ENCODE assay signal across 18 mouse cellular contexts in genomic region chr2:172931137-172931898, GRCm38 (mm10). TPM values are rescaled to one million over a fixed set of nuclear protein-coding genes. Genes with fewer than 3 reads are reported as not detected.
A peak's percentile ranks its signal among the peaks of the same experiment; 100 is the strongest.
DNase-seq lines count a peak whose midpoint lies in the region; ATAC-seq and TF ChIP-seq lines count a peak whose summit lies in the region.
"Had no signal": no experiment of that assay in that cellular context is flagged by ENCODE, and none has a peak within 500 bp of the region (broad histone marks: within the 10 kb centered on the region; RNA-seq: fewer than 3 reads in every experiment).

No protein-coding gene starts in this region.

- peak; percentile 38 for DNase-seq in embryo, embryonic 11 days
- no peak for DNase-seq in embryo, embryonic 10.5 days (ENCODE audit: low spot score)
- no peak for DNase-seq in heart, adult 18-20 months
- DNase-seq in lung, postnatal 0 days (ENCODE audit: low spot score) = no peak
- DNase-seq in lung, postnatal 36 days = no peak
- DNase-seq in limb, embryonic 14.5 days (ENCODE audit: low spot score) = no peak
- no peak for DNase-seq in frontal cortex, adult 2 months (ENCODE audit: extremely low spot score in 1 of 2, low spot score in 1 of 2)
- DNase-seq: cerebellum, postnatal 36 days; layer of hippocampus, adult 9-11 months; lung, postnatal 10 days had no signal

- H3K9me3 ChIP-seq in heart, embryonic 16.5 days (replicated peaks; ENCODE audit: control insufficient read depth, low read length) = no peaks in the 10 kb centered on the region
- H3K9me3 ChIP-seq in lung, postnatal 0 days (ENCODE audit: low read length) = no peaks in the 10 kb centered on the region
- no peaks in the 10 kb centered on the region for H3K9me3 ChIP-seq in limb, embryonic 14.5 days (ENCODE audit: control insufficient read depth, low read length)
- H3K9me3 ChIP-seq: midbrain, embryonic 10.5 days; neural tube, embryonic 15.5 days had no signal

- H3K4me1 ChIP-seq in heart, embryonic 16.5 days (ENCODE audit: control insufficient read depth, insufficient read depth, low read length) = peaks cover 65% of the 10 kb centered on the region
- H3K4me1 ChIP-seq in lung, postnatal 0 days (ENCODE audit: insufficient read depth, low read depth, low read length) = 0 out of 2 replicates have a peak, but pooled peaks cover 3% of the 10 kb centered on the region
- peaks cover 70% of the 10 kb centered on the region for H3K4me1 ChIP-seq in limb, embryonic 14.5 days (ENCODE audit: control insufficient read depth, insufficient read depth, low read length)

- H3K9ac ChIP-seq in heart, embryonic 16.5 days (ENCODE audit: low read length) = no peak overlapping the region
- no peak overlapping the region for H3K9ac ChIP-seq in lung, postnatal 0 days (replicated peaks; ENCODE audit: low read depth)
- H3K9ac ChIP-seq in limb, embryonic 14.5 days (ENCODE audit: low read depth, low read length, severe bottlenecking) = no peak overlapping the region
- H3K9ac ChIP-seq: liver, embryonic 14.5 days; neural tube, embryonic 15.5 days had no signal

- H3K4me3 ChIP-seq in heart, embryonic 16.5 days (ENCODE audit: low read length) = no peak overlapping the region
- no peak overlapping the region for H3K4me3 ChIP-seq in lung, postnatal 0 days (ENCODE audit: low read depth, low read length)
- no peak overlapping the region for H3K4me3 ChIP-seq in limb, embryonic 14.5 days (replicated peaks; ENCODE audit: low read length)
- H3K4me3 ChIP-seq: midbrain, embryonic 10.5 days; neural tube, embryonic 15.5 days had no signal

- peak; percentile 26; the same call in 1 of the 2 replicates for TF ChIP-seq CTCF in lung, postnatal 0 days (IDR thresholded peaks at IDR 0.05)

- 0 out of 2 replicates have a peak, but pooled peaks have one; percentile 10 for TF ChIP-seq EP300 in lung, postnatal 0 days (IDR thresholded peaks at IDR 0.05)

- 64% methylated on average over 17 of the region's 17 CpGs for WGBS in heart, embryonic 16.5 days
- 74% methylated on average over 17 of the region's 17 CpGs for WGBS in lung, postnatal 0 days
- 49% methylated on average over 17 of the region's 17 CpGs for WGBS in limb, embryonic 14.5 days

- peaks cover 5% of the 10 kb centered on the region; the same call in 1 of the 2 replicates for H3K27me3 ChIP-seq in heart, embryonic 16.5 days (ENCODE audit: control insufficient read depth, insufficient read depth, low read length)
- no peaks in the 10 kb centered on the region for H3K27me3 ChIP-seq in lung, postnatal 0 days (replicated peaks; ENCODE audit: insufficient read depth, low read length)
- H3K27me3 ChIP-seq in limb, embryonic 14.5 days (ENCODE audit: control insufficient read depth, insufficient read depth, low read length) = no peaks in the 10 kb centered on the region

- no peaks in the 10 kb centered on the region for H3K36me3 ChIP-seq in heart, embryonic 16.5 days (ENCODE audit: control insufficient read depth, insufficient read depth)
- no peaks in the 10 kb centered on the region for H3K36me3 ChIP-seq in lung, postnatal 0 days (ENCODE audit: insufficient read depth, low read length)
- H3K36me3 ChIP-seq in limb, embryonic 14.5 days (ENCODE audit: control insufficient read depth, insufficient read depth, low read length) = no peaks in the 10 kb centered on the region
- H3K36me3 ChIP-seq: midbrain, embryonic 10.5 days; neural tube, embryonic 15.5 days had no signal

- no peak overlapping the region for H3K4me2 ChIP-seq in heart, embryonic 16.5 days (ENCODE audit: low read depth, low read length)
- H3K4me2 ChIP-seq in lung, postnatal 0 days (replicated peaks; ENCODE audit: low read depth, low read length) = no peak overlapping the region
- no peak overlapping the region for H3K4me2 ChIP-seq in limb, embryonic 14.5 days (replicated peaks; ENCODE audit: low read depth, low read length, severe bottlenecking)
- H3K4me2 ChIP-seq: neural tube, embryonic 15.5 days had no signal

- TF ChIP-seq POLR2A in limb, embryonic 14.5 days (IDR thresholded peaks at IDR 0.05; ENCODE audit: borderline replicate concordance, extremely low read depth, insufficient read depth, insufficient read length) = no peak

- ATAC-seq in heart, embryonic 16.5 days (replicated peaks; ENCODE audit: extremely low read depth, insufficient read depth, low FRiP score) = no peak
- no peak for ATAC-seq in lung, postnatal 0 days
- 0 out of 2 replicates have a peak, but pooled peaks have one; percentile 24 for ATAC-seq in limb, embryonic 14.5 days (ENCODE audit: low FRiP score, low read depth)
- ATAC-seq: activated CD4-positive, CD25-positive, alpha-beta regulatory T cell, adult 4 months; forebrain, embryonic 16.5 days; inflammation-experienced regulatory T-cells, adult 6 months had no signal

- H3K27ac ChIP-seq in heart, embryonic 16.5 days (ENCODE audit: low read length) = peak overlapping the region; percentile 83
- no peak overlapping the region for H3K27ac ChIP-seq in lung, postnatal 0 days (ENCODE audit: low read length)
- H3K27ac ChIP-seq in limb, embryonic 14.5 days (replicated peaks; ENCODE audit: low read depth, low read length) = no peak overlapping the region
- H3K27ac ChIP-seq: liver, embryonic 14.5 days; midbrain, embryonic 10.5 days; neural tube, embryonic 15.5 days had no signal

RNA-seq across cellular contexts. Expression of gene Bmp7, which starts 8.8 kb away (rescaled TPM):
- 32.8 and 33.3 TPM in 2 replicates for polyA plus RNA-seq in heart, embryonic 16.5 days (2015; fragmentation: Nextera tagmentation; extraction: Ambion mirVana)
- total RNA-seq in heart, adult 18-20 months (2021) = 1 to 10 TPM; 1.1 to 1.3 TPM
- 1.1 and 1.7 TPM in 2 replicates for polyA plus RNA-seq in lung, postnatal 0 days (2015; fragmentation: Nextera tagmentation; extraction: Ambion mirVana)
- 41.9 and 52.2 TPM in 2 replicates for polyA plus RNA-seq in limb, embryonic 14.5 days (2012; rRNA removed)
- 28.6 and 33.4 TPM in 2 replicates for polyA plus RNA-seq in limb, embryonic 14.5 days (2014; fragmentation: Nextera tagmentation; extraction: Ambion mirVana)
- polyA plus RNA-seq in frontal cortex, adult 2 months (2012; rRNA removed) = 17.9 and 19.8 TPM in 2 replicates

RNA-seq across cellular contexts. Expression of gene Spo11, which starts 46.2 kb away (rescaled TPM):
- 0.69 and 1.6 TPM in 2 replicates for polyA plus RNA-seq in heart, embryonic 16.5 days (2015; fragmentation: Nextera tagmentation; extraction: Ambion mirVana)
- total RNA-seq in heart, adult 18-20 months (2021) = not detected
- polyA plus RNA-seq in lung, postnatal 0 days (2015; fragmentation: Nextera tagmentation; extraction: Ambion mirVana) = not detected in 2 replicates
- 3.2 TPM in 2 replicates for polyA plus RNA-seq in limb, embryonic 14.5 days (2012; rRNA removed)
- 2.2 and 2.5 TPM in 2 replicates for polyA plus RNA-seq in limb, embryonic 14.5 days (2014; fragmentation: Nextera tagmentation; extraction: Ambion mirVana)
- 0.76 and 1.0 TPM in 2 replicates for polyA plus RNA-seq in frontal cortex, adult 2 months (2012; rRNA removed)
- total RNA-seq: gastrocnemius, adult 8-10 months had no signal
